Mouse (Mus musculus) kidney, postnatal 0 days (tissue): Measurements from ENCODE around the gene Gtf3c5. TPM values are rescaled to one million over a fixed set of nuclear protein-coding genes. Genes with fewer than 3 reads are reported as not detected.

Experiments used
- ATAC-seq: fragments of 200-750 bp; cut with Nextera tagmentation; replicated peaks from 2 replicates; pipeline ENCODE4 v1.8.0; 2017; ENCODE audit warnings: low read depth, moderate number of reproducible peaks, moderate TSS enrichment, moderate library complexity; ENCODE audit not compliant: low FRiP score
- DNase-seq: peaks from one replicate; pipeline ENCODE4 v3.0.0-alpha.2; 2016; ENCODE audit warnings: low spot score
- H3K27ac ChIP-seq: fragments of 300-500 bp; sonication (generic); 2 replicates; pipeline ENCODE4 v1.5.1; 2014; ENCODE audit warnings: mild to moderate bottlenecking
- H3K27me3 ChIP-seq: fragments of 300-500 bp; sonication (generic); 2 replicates; pipeline ENCODE4 v1.6.1; 2014; ENCODE audit warnings: low read length, mixed read lengths; ENCODE audit not compliant: insufficient read depth
- H3K36me3 ChIP-seq: fragments of 300-500 bp; sonication (generic); 2 replicates; pipeline ENCODE4 v1.6.1; 2014; ENCODE audit warnings: low read length, mixed read lengths; ENCODE audit not compliant: insufficient read depth
- H3K4me1 ChIP-seq: fragments of 300-500 bp; sonication (generic); replicated peaks from 2 replicates; pipeline ENCODE4 v1.6.1; 2014; ENCODE audit warnings: antibody characterized with exemption, low read length, mixed read lengths; ENCODE audit not compliant: insufficient read depth
- H3K4me2 ChIP-seq: fragments of 300-500 bp; sonication (generic); 2 replicates; pipeline ENCODE4 v1.6.1; 2014; ENCODE audit warnings: mild to moderate bottlenecking, low read length, moderate library complexity, mixed read lengths
- H3K4me3 ChIP-seq: fragments of 300-500 bp; sonication (generic); replicated peaks from 2 replicates; pipeline ENCODE4 v1.5.1; 2014; ENCODE audit warnings: low read depth, low read length
- H3K9ac ChIP-seq: fragments of 300-500 bp; sonication (generic); 2 replicates; pipeline ENCODE4 v1.6.1; 2014; ENCODE audit warnings: low read depth, low read length
- H3K9me3 ChIP-seq: fragments of 300-500 bp; sonication (generic); replicated peaks from 2 replicates; pipeline ENCODE4 v1.6.1; 2016; ENCODE audit warnings: low read length, inconsistent platforms, mixed read lengths
- CTCF ChIP-seq: IDR thresholded peaks from 2 replicates; pipeline ENCODE4 v1.5.1; 2016; ENCODE audit warnings: antibody characterized with exemption, low read depth, mild to moderate bottlenecking, moderate library complexity
- WGBS: fragments of 180-500 bp; shearing (Covaris S2); extraction: QIAGEN DNeasy Blood & Tissue Kit; methylation state at CpG from one replicate; pipeline ENCODE4 v1.1.7; 2014; 5-methylcytosine and 5-hydroxymethylcytosine counted together
- polyA plus RNA-seq: library from polyadenylated mRNA; unstranded; fragments of >200 nt; fragmentation: Nextera tagmentation; extraction: Ambion mirVana; gene quantifications from 2 replicates; pipeline ENCODE4 v1.2.1, GENCODE M21; 2015

Gene Gtf3c5
- polyA plus RNA-seq, 1 experiment from 2014 or later: 19.6 TPM

- Histone ChIP-seq H3K9me3 (no peaks in the 10 kb centered on the region), H3K27me3 (no peaks in the 10 kb centered on the region), H3K9ac (peak overlapping the region; percentile 76), H3K4me2 (peak overlapping the region; percentile 75), H3K4me3 (peak overlapping the region; percentile 79), H3K4me1 (peaks cover 5% of the 10 kb centered on the region; the same call in 1 of the 2 replicates), H3K27ac (peak overlapping the region; percentile 93), H3K36me3 (peaks cover 14% of the 10 kb centered on the region; the same call in 1 of the 2 replicates)
- DNase-seq: peak; percentile 96
- WGBS: under 1% methylated on average over 56 of the region's 56 CpGs
- TF ChIP-seq CTCF: no peak
- peak; percentile 84 for ATAC-seq
Observed at GRCm38 (mm10) chr2:28582647-28583353, 751 bp downstream of the Gtf3c5 start.

- TF ChIP-seq CTCF: peak; percentile 53
- H3K36me3 ChIP-seq: peaks cover 40% of the 10 kb centered on the region
- WGBS: 78% methylated on average over 5 of the region's 5 CpGs
Observed at GRCm38 (mm10) chr2:28578003-28578402, 5.5 kb downstream of the Gtf3c5 start.

GRCm38 (mm10) chr2:28576815-28577214 lies 6.7 kb downstream of the Gtf3c5 start:
- Histone ChIP-seq H3K27me3 (no peaks in the 10 kb centered on the region), H3K27ac (no peak overlapping the region), H3K9ac (no peak overlapping the region), H3K36me3 (peaks cover 47% of the 10 kb centered on the region), H3K4me3 (no peak overlapping the region), H3K4me1 (no peaks in the 10 kb centered on the region), H3K4me2 (no peak overlapping the region), H3K9me3 (no peaks in the 10 kb centered on the region)
- ATAC-seq (no peak), DNase-seq (no peak)
- no peak for TF ChIP-seq CTCF
- 93% methylated on average over 3 of the region's 3 CpGs for WGBS

More at GRCm38 (mm10) chr2:28578003-28578402, 5.5 kb downstream of the Gtf3c5 start:
- DNase-seq (no peak), ATAC-seq (no peak)
- Histone ChIP-seq H3K9me3 (no peaks in the 10 kb centered on the region), H3K27me3 (no peaks in the 10 kb centered on the region), H3K9ac (no peak overlapping the region), H3K4me1 (peaks cover 5% of the 10 kb centered on the region; the same call in 1 of the 2 replicates), H3K27ac (no peak overlapping the region), H3K4me2 (no peak overlapping the region), H3K4me3 (no peak overlapping the region)

- 82% methylated on average over 4 of the region's 4 CpGs for WGBS
- Histone ChIP-seq H3K4me3 (no peak overlapping the region), H3K36me3 (peaks cover 53% of the 10 kb centered on the region), H3K4me2 (no peak overlapping the region), H3K4me1 (no peaks in the 10 kb centered on the region), H3K27ac (no peak overlapping the region), H3K9me3 (no peaks in the 10 kb centered on the region), H3K9ac (no peak overlapping the region), H3K27me3 (no peaks in the 10 kb centered on the region)
- no peak for ATAC-seq
- no peak for DNase-seq
- no peak for TF ChIP-seq CTCF
Observed at GRCm38 (mm10) chr2:28575341-28575740, 8.2 kb downstream of the Gtf3c5 start.

- no peaks in the 10 kb centered on the region for H3K4me1 ChIP-seq
- H3K4me2 ChIP-seq: no peak overlapping the region
- TF ChIP-seq CTCF: no peak
- H3K36me3 ChIP-seq: peaks cover 60% of the 10 kb centered on the region
- no peaks in the 10 kb centered on the region for H3K9me3 ChIP-seq
- H3K27ac ChIP-seq: no peak overlapping the region
- DNase-seq: no peak
- H3K9ac ChIP-seq: no peak overlapping the region
- ATAC-seq: no peak
- WGBS: 74% methylated on average over 2 of the region's 3 CpGs
- H3K4me3 ChIP-seq: no peak overlapping the region
- no peaks in the 10 kb centered on the region for H3K27me3 ChIP-seq
Observed at GRCm38 (mm10) chr2:28569903-28570302, 13.6 kb downstream of the Gtf3c5 start.

GRCm38 (mm10) chr2:28566545-28566944 lies 17.0 kb downstream of the Gtf3c5 start:
- WGBS: 62% methylated on average over 5 of the region's 5 CpGs
- no peaks in the 10 kb centered on the region for H3K9me3 ChIP-seq
- peaks cover 42% of the 10 kb centered on the region for H3K36me3 ChIP-seq
- H3K4me1 ChIP-seq: no peaks in the 10 kb centered on the region
- H3K4me3 ChIP-seq: no peak overlapping the region
- H3K4me2 ChIP-seq: no peak overlapping the region
- no peaks in the 10 kb centered on the region for H3K27me3 ChIP-seq
- DNase-seq (peak; percentile 42), ATAC-seq (no peak)
- no peak overlapping the region for H3K27ac ChIP-seq
- TF ChIP-seq CTCF: no peak
- H3K9ac ChIP-seq: no peak overlapping the region
